Mouse (Mus musculus): ENCODE measurements around the gene Wee2. TPM values are rescaled to one million over a fixed set of nuclear protein-coding genes. Genes with fewer than 3 reads are reported as not detected.
A peak's percentile ranks its signal among the peaks of the same experiment; 100 is the strongest.

The Wee2 gene
- total RNA-seq, 2 experiments from 2014 or later: not detected

GRCm38 (mm10) chr6:40435151-40436046 lies 3.5 kb upstream of the Wee2 start:
- ATAC-seq (replicated peaks; ENCODE audit: poor library complexity): peak; percentile 46

GRCm38 (mm10) chr6:40436047-40436483 lies 2.8 kb upstream of the Wee2 start, which contains the start of gene E330009J07Rik:
Gene E330009J07Rik (minus strand): TSS chr6:40436135.
- peak; percentile 81 for ATAC-seq (replicated peaks; ENCODE audit: poor library complexity)

- peak; percentile 43 for ATAC-seq (replicated peaks; ENCODE audit: poor library complexity)
Measured at GRCm38 (mm10) chr6:40439731-40440130, 843 bp downstream of the Wee2 start.

- no peak for ATAC-seq (replicated peaks; ENCODE audit: poor library complexity)
Measured at GRCm38 (mm10) chr6:40441276-40441675, 2.4 kb downstream of the Wee2 start.

GRCm38 (mm10) chr6:40441755-40442154 lies 2.9 kb downstream of the Wee2 start:
- no peak for ATAC-seq (replicated peaks; ENCODE audit: poor library complexity)

GRCm38 (mm10) chr6:40443281-40443928 lies 4.5 kb downstream of the Wee2 start:
- peak; percentile 26 for ATAC-seq (replicated peaks; ENCODE audit: poor library complexity)

GRCm38 (mm10) chr6:40448626-40449025 lies 9.7 kb downstream of the Wee2 start:
- ATAC-seq (replicated peaks; ENCODE audit: poor library complexity): no peak

- ATAC-seq (replicated peaks; ENCODE audit: poor library complexity): peak; percentile 76
Measured at GRCm38 (mm10) chr6:40454436-40455041, 15.7 kb downstream of the Wee2 start.

- ATAC-seq (replicated peaks; ENCODE audit: poor library complexity): peak; percentile 80
Measured at GRCm38 (mm10) chr6:40465710-40466109, 26.8 kb downstream of the Wee2 start.

GRCm38 (mm10) chr6:40470916-40471719 lies 32.2 kb downstream of the Wee2 start, which contains the start of gene Ssbp1:
Gene Ssbp1 (plus strand): TSS chr6:40471352.
- peak; percentile 99 for ATAC-seq (replicated peaks; ENCODE audit: poor library complexity)

GRCm38 (mm10) chr6:40471720-40472010 lies 32.8 kb downstream of the Wee2 start:
- no peak for ATAC-seq (replicated peaks; ENCODE audit: poor library complexity)

- ATAC-seq (replicated peaks; ENCODE audit: poor library complexity): no peak
Measured at GRCm38 (mm10) chr6:40476132-40476531, 37.2 kb downstream of the Wee2 start.

GRCm38 (mm10) chr6:40479705-40480104 lies 40.8 kb downstream of the Wee2 start:
- ATAC-seq (replicated peaks; ENCODE audit: poor library complexity): peak; percentile 77

- no peak for ATAC-seq (replicated peaks; ENCODE audit: poor library complexity)
Measured at GRCm38 (mm10) chr6:40482318-40482717, 43.4 kb downstream of the Wee2 start.

- ATAC-seq (replicated peaks; ENCODE audit: poor library complexity): no peak
Measured at GRCm38 (mm10) chr6:40490933-40491332, 52.0 kb downstream of the Wee2 start, which contains the start of gene Tas2r137. Gene Tas2r137 (plus strand): TSS chr6:40491233.

- no peak for ATAC-seq (replicated peaks; ENCODE audit: poor library complexity)
Measured at GRCm38 (mm10) chr6:40493229-40493628, 54.3 kb downstream of the Wee2 start, which contains the start of gene Tas2r108. Gene Tas2r108 (plus strand): TSS chr6:40493529.

Data from megakaryocyte progenitor cell, adult 5-6 weeks (primary cell).